Mouse (Mus musculus): ENCODE results near the gene Cyp20a1. TPM values are rescaled to one million over a fixed set of nuclear protein-coding genes. Genes with fewer than 3 reads are reported as not detected.

Gene Cyp20a1
- polyA plus RNA-seq, 1 experiment, result 26.2 TPM

DNA sequence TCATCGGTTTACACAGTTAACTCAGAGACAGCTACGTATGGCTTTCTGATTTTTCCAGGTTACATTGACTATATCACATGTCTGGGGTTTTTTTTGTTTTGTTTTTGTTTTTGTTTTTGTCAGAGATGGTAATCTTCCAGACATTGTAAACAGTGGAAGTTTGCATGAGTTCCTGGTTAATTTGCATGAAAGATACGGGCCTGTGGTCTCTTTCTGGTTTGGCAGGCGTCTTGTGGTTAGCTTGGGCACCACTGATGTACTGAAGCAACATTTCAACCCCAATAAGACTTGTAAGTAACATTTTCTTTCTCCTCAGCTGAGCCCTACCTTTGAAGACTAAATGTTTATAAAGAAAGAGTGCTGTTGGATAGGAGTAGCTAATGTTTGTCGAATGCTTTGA, 9.7 kb downstream of the Cyp20a1 start:
- no peak overlapping the region for H3K27ac ChIP-seq (ENCODE audit: insufficient read depth, low read length)
- no peaks in the 10 kb centered on the region for H3K4me1 ChIP-seq (ENCODE audit: control insufficient read depth, insufficient read depth, low read length)
- H3K9ac ChIP-seq (ENCODE audit: low read depth, poor library complexity, severe bottlenecking), result no peak overlapping the region
- TF ChIP-seq EP300 (IDR thresholded peaks at IDR 0.05; ENCODE audit: insufficient read depth, low read depth, low read length), result no peak
- no peak for TF ChIP-seq POLR2A (IDR thresholded peaks at IDR 0.05; ENCODE audit: insufficient read depth, low read length)
- no peak for TF ChIP-seq CTCF (IDR thresholded peaks at IDR 0.05; ENCODE audit: low read depth, low read length)
- no peak overlapping the region for H3K4me3 ChIP-seq (ENCODE audit: low read depth, low read length)
- peaks cover 19% of the 10 kb centered on the region for H3K9me3 ChIP-seq (replicated peaks; ENCODE audit: control insufficient read depth, insufficient read depth, low read length, poor library complexity, severe bottlenecking)
- H3K27me3 ChIP-seq (ENCODE audit: control insufficient read depth, insufficient read depth, low read length, poor library complexity, severe bottlenecking), result no peaks in the 10 kb centered on the region
- H3K36me3 ChIP-seq (ENCODE audit: control insufficient read depth, insufficient read depth, low read length, poor library complexity, severe bottlenecking), result peaks cover 2% of the 10 kb centered on the region; the same call in 1 of the 2 replicates

DNA sequence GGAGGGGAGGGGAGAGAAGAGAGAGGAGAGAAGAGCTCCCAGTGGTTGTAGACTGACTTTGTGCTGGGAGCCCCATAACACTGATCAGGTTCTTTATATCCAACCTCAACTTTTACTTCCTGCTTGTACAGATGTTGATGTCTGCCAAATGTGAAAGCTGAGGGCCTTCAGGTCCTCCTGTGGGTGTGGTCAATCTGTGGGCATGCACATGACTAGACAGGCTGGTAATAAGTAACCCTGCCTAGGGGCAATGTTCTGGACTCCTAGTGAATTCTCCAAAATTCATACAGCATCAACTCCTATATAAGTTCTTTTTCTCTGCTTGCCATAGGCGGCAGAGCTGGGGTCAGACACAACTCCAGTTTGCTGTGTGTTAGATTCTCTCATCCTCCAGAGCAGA, 18.5 kb downstream of the Cyp20a1 start:
- no peak overlapping the region for H3K9ac ChIP-seq (ENCODE audit: low read depth, poor library complexity, severe bottlenecking)
- no peaks in the 10 kb centered on the region for H3K27me3 ChIP-seq (ENCODE audit: control insufficient read depth, insufficient read depth, low read length, poor library complexity, severe bottlenecking)
- H3K27ac ChIP-seq (ENCODE audit: insufficient read depth, low read length), result no peak overlapping the region
- peaks cover 4% of the 10 kb centered on the region; the same call in 1 of the 2 replicates for H3K36me3 ChIP-seq (ENCODE audit: control insufficient read depth, insufficient read depth, low read length, poor library complexity, severe bottlenecking)
- no peak overlapping the region for H3K4me3 ChIP-seq (ENCODE audit: low read depth, low read length)
- no peaks in the 10 kb centered on the region for H3K4me1 ChIP-seq (ENCODE audit: control insufficient read depth, insufficient read depth, low read length)
- no peaks in the 10 kb centered on the region for H3K9me3 ChIP-seq (replicated peaks; ENCODE audit: control insufficient read depth, insufficient read depth, low read length, poor library complexity, severe bottlenecking)
- TF ChIP-seq EP300 (IDR thresholded peaks at IDR 0.05; ENCODE audit: insufficient read depth, low read depth, low read length) (no peak), POLR2A (IDR thresholded peaks at IDR 0.05; ENCODE audit: insufficient read depth, low read length) (no peak), CTCF (IDR thresholded peaks at IDR 0.05; ENCODE audit: low read depth, low read length) (no peak)

DNA sequence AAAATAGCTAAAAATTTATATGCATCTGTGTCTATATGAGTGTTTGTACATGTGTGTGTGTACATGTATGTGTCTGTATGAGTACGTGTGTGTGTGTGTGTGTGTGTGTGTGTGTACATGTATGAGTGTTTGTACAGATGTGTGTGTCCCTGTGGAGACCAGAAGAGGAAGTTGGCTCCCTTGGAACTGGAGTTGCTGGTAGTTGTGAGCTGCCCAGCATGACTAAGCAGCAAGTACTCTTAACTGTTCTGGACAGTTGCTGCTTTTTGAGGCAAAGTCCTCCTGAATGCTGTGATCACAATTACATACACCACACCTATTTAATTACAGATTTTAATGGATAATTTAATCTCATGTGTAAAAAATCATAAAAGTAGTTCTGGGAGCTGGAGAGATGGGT, 33.4 kb downstream of the Cyp20a1 start:
- no peaks in the 10 kb centered on the region for H3K4me1 ChIP-seq (ENCODE audit: control insufficient read depth, insufficient read depth, low read length)
- H3K4me3 ChIP-seq (ENCODE audit: low read depth, low read length), result no peak overlapping the region
- no peak overlapping the region for H3K27ac ChIP-seq (ENCODE audit: insufficient read depth, low read length)
- no peaks in the 10 kb centered on the region for H3K27me3 ChIP-seq (ENCODE audit: control insufficient read depth, insufficient read depth, low read length, poor library complexity, severe bottlenecking)
- peaks cover 6% of the 10 kb centered on the region for H3K9me3 ChIP-seq (replicated peaks; ENCODE audit: control insufficient read depth, insufficient read depth, low read length, poor library complexity, severe bottlenecking)
- no peak overlapping the region for H3K9ac ChIP-seq (ENCODE audit: low read depth, poor library complexity, severe bottlenecking)
- TF ChIP-seq CTCF (IDR thresholded peaks at IDR 0.05; ENCODE audit: low read depth, low read length) (no peak), POLR2A (IDR thresholded peaks at IDR 0.05; ENCODE audit: insufficient read depth, low read length) (no peak), EP300 (IDR thresholded peaks at IDR 0.05; ENCODE audit: insufficient read depth, low read depth, low read length) (no peak)
- H3K36me3 ChIP-seq (ENCODE audit: control insufficient read depth, insufficient read depth, low read length, poor library complexity, severe bottlenecking), result peaks cover 19% of the 10 kb centered on the region

DNA sequence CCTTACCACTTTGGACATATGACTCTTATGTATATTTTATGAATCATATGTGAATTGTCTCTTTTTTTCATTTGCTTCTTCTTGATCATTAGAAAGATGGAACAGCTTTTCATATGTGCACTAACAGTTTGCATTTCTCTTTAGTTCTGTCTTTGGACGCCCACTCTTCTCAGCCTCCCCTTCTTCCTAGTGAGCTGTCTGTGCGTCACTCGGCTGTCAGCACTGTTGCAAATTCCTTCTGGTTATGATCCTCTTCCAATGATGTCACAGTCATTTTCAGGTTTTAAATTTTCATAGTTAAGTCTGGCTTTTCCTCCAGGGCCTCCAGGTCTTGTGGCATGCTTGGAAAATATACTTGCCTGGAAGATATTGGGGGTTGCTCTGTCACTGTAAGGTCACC, 38.8 kb downstream of the Cyp20a1 start:
- no peaks in the 10 kb centered on the region for H3K9me3 ChIP-seq (replicated peaks; ENCODE audit: control insufficient read depth, insufficient read depth, low read length, poor library complexity, severe bottlenecking)
- no peaks in the 10 kb centered on the region for H3K27me3 ChIP-seq (ENCODE audit: control insufficient read depth, insufficient read depth, low read length, poor library complexity, severe bottlenecking)
- no peak overlapping the region for H3K4me3 ChIP-seq (ENCODE audit: low read depth, low read length)
- TF ChIP-seq CTCF (IDR thresholded peaks at IDR 0.05; ENCODE audit: low read depth, low read length), result no peak
- TF ChIP-seq EP300 (IDR thresholded peaks at IDR 0.05; ENCODE audit: insufficient read depth, low read depth, low read length), result no peak
- no peak for TF ChIP-seq POLR2A (IDR thresholded peaks at IDR 0.05; ENCODE audit: insufficient read depth, low read length)
- no peaks in the 10 kb centered on the region for H3K4me1 ChIP-seq (ENCODE audit: control insufficient read depth, insufficient read depth, low read length)
- H3K27ac ChIP-seq (ENCODE audit: insufficient read depth, low read length), result no peak overlapping the region
- no peak overlapping the region for H3K9ac ChIP-seq (ENCODE audit: low read depth, poor library complexity, severe bottlenecking)
- peaks cover 7% of the 10 kb centered on the region for H3K36me3 ChIP-seq (ENCODE audit: control insufficient read depth, insufficient read depth, low read length, poor library complexity, severe bottlenecking)

DNA sequence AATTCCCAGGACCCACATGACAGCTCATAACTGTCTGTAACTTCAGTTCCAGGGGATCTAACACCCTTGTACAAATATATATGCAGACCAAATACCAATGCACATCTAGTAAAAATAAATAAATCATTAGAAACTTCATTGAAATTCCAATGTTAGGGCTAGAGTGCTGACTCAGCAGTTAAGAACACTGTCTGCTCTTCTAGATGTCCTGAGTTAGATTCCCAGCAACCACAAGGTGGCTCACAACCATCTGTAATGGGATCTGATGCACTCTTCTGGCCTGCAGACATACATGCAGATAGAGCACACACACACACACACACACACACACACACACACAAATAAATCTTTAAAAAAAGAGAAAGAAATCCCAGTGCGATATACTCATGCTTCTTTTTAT, 61.7 kb downstream of the Cyp20a1 start:
- H3K9me3 ChIP-seq (replicated peaks; ENCODE audit: control insufficient read depth, insufficient read depth, low read length, poor library complexity, severe bottlenecking), result no peaks in the 10 kb centered on the region
- no peak overlapping the region for H3K4me3 ChIP-seq (ENCODE audit: low read depth, low read length)
- H3K36me3 ChIP-seq (ENCODE audit: control insufficient read depth, insufficient read depth, low read length, poor library complexity, severe bottlenecking), result no peaks in the 10 kb centered on the region
- H3K9ac ChIP-seq (ENCODE audit: low read depth, poor library complexity, severe bottlenecking), result no peak overlapping the region
- H3K27ac ChIP-seq (ENCODE audit: insufficient read depth, low read length), result no peak overlapping the region
- H3K27me3 ChIP-seq (ENCODE audit: control insufficient read depth, insufficient read depth, low read length, poor library complexity, severe bottlenecking), result no peaks in the 10 kb centered on the region
- TF ChIP-seq EP300 (IDR thresholded peaks at IDR 0.05; ENCODE audit: insufficient read depth, low read depth, low read length) (no peak), CTCF (IDR thresholded peaks at IDR 0.05; ENCODE audit: low read depth, low read length) (no peak), POLR2A (IDR thresholded peaks at IDR 0.05; ENCODE audit: insufficient read depth, low read length) (no peak)
- H3K4me1 ChIP-seq (ENCODE audit: control insufficient read depth, insufficient read depth, low read length), result no peaks in the 10 kb centered on the region

DNA sequence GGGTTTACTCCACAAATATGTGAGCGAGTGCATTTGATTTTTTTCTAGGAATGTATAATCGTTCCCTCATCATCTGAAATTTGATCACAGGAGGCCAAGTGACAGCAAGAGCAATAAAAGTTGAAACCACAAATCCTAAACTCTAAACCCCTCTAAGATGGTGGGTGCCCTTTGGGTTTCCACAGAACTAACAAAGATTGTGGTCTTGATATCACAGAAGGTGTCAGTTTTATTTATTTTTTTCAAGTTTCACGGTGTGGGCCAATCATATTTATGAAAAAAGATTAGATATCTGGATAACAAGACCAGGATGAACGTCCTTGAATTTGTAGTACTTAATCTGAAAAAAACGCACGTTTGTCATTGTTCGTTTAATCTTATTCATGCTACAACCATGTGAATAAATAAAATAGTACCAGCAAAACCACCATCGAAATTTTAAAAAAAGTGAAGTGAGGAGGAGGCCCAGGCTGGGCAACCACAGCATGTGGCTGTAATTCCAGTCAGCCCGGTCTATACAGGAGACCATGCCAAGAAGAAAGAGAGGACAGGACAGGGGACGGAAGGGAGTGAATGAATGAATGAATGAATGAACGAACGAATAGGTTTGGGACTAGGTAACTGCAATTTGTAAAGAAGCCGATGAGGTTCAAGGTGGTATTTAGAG, 65.5 kb downstream of the Cyp20a1 start:
- H3K9ac ChIP-seq (ENCODE audit: low read depth, poor library complexity, severe bottlenecking), result peak overlapping the region; percentile 82
- peak overlapping the region; percentile 65 for H3K4me3 ChIP-seq (ENCODE audit: low read depth, low read length)
- peak overlapping the region; percentile 78 for H3K27ac ChIP-seq (ENCODE audit: insufficient read depth, low read length)
- H3K4me1 ChIP-seq (ENCODE audit: control insufficient read depth, insufficient read depth, low read length), result no peaks in the 10 kb centered on the region
- no peaks in the 10 kb centered on the region for H3K27me3 ChIP-seq (ENCODE audit: control insufficient read depth, insufficient read depth, low read length, poor library complexity, severe bottlenecking)
- no peaks in the 10 kb centered on the region for H3K36me3 ChIP-seq (ENCODE audit: control insufficient read depth, insufficient read depth, low read length, poor library complexity, severe bottlenecking)
- no peaks in the 10 kb centered on the region for H3K9me3 ChIP-seq (replicated peaks; ENCODE audit: control insufficient read depth, insufficient read depth, low read length, poor library complexity, severe bottlenecking)
- TF ChIP-seq EP300 (IDR thresholded peaks at IDR 0.05; ENCODE audit: insufficient read depth, low read depth, low read length) (no peak), CTCF (IDR thresholded peaks at IDR 0.05; ENCODE audit: low read depth, low read length) (no peak), POLR2A (IDR thresholded peaks at IDR 0.05; ENCODE audit: insufficient read depth, low read length) (no peak)

All from ES-Bruce4 (cell line).